Mouse (Mus musculus): ENCODE results near the gene Gm20388. TPM values are rescaled to one million over a fixed set of nuclear protein-coding genes. Genes with fewer than 3 reads are reported as not detected.

Gene Gm20388
- polyA plus RNA-seq, 1 experiment, result 18.7 TPM

DNA sequence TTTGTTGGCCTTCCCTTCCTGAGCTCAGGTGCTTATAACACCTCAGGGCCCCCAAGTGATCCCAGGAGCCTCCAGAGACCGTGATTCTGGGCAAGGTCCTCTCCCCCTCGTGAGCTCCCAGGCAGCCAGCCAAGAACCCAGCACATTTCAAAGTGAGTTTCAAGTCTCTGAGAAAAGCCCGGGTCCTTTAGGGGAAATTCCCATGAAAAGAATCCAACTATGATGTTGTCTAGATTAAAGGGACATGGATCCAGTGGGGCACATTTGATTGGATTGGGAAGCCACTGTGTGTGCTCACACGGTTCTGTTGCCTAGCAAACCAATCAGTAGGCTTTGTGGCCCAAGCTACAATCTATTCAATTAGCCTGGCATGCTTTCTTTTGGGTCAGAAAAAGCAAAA lies 936.6 kb downstream of the Gm20388 start:
- TF ChIP-seq CTCF (IDR thresholded peaks at IDR 0.05; ENCODE audit: borderline replicate concordance, insufficient read depth, low read depth, low read length) (no peak), POLR2A (IDR thresholded peaks at IDR 0.05; ENCODE audit: borderline replicate concordance, insufficient read depth, low read length) (no peak)
- no peak for DNase-seq
- Histone ChIP-seq H3K4me1 (ENCODE audit: control insufficient read depth, insufficient read depth, low read length) (no peaks in the 10 kb centered on the region), H3K27me3 (ENCODE audit: control insufficient read depth, insufficient read depth, low read length) (no peaks in the 10 kb centered on the region), H3K4me3 (replicated peaks; ENCODE audit: insufficient read depth, low read depth, low read length) (no peak overlapping the region), H3K27ac (ENCODE audit: insufficient read depth, low read length) (no peak overlapping the region)
- 4% methylated on average over 4 of the region's 4 CpGs for WGBS

DNA sequence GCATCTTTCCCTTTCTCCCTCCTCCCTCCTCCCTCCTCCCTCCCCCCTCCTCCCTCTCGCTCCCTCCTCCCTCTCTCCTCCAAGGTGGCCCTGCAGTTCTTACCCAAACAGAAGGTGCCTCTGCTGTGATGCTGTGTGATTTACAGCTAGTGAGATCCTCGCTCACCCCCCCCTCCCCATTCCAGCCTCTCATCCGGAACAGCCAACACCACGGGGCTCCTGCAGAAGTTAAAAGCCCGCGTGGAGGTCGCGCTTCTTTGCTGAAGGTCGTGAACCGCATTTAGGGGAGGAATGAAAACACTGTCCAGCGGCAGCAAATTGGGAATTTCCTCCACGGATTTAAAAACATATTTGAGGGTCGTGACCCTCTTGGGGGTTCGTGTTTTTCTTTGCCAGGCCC lies 937.1 kb downstream of the Gm20388 start:
- 7% methylated on average over 13 of the region's 14 CpGs for WGBS
- H3K27ac ChIP-seq (ENCODE audit: insufficient read depth, low read length), result no peak overlapping the region
- H3K4me3 ChIP-seq (replicated peaks; ENCODE audit: insufficient read depth, low read depth, low read length), result no peak overlapping the region
- no peaks in the 10 kb centered on the region for H3K4me1 ChIP-seq (ENCODE audit: control insufficient read depth, insufficient read depth, low read length)
- TF ChIP-seq POLR2A (IDR thresholded peaks at IDR 0.05; ENCODE audit: borderline replicate concordance, insufficient read depth, low read length) (no peak), CTCF (IDR thresholded peaks at IDR 0.05; ENCODE audit: borderline replicate concordance, insufficient read depth, low read depth, low read length) (no peak)
- no peaks in the 10 kb centered on the region for H3K27me3 ChIP-seq (ENCODE audit: control insufficient read depth, insufficient read depth, low read length)
- DNase-seq, result no peak

DNA sequence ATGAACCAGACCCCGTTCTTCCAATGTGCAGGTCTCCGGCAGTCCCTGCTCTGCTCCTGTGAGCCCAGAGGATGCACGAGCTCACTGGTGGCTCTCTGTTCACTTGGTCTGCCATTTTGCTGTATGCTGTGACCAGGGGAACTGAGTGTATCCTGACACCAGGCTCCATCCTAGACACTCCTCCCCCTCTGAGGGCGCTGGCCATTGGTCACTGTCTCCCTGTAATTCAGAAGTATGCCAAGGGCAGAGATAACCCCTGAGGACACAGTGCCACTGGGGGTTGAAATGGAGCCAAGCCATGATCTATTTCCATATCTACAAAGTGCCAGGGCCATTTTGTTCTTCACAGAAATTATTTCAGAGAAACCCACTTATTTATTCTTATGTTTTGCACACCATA lies 937.8 kb downstream of the Gm20388 start:
- no peaks in the 10 kb centered on the region for H3K27me3 ChIP-seq (ENCODE audit: control insufficient read depth, insufficient read depth, low read length)
- 78% methylated on average over 4 of the region's 4 CpGs for WGBS
- no peaks in the 10 kb centered on the region for H3K4me1 ChIP-seq (ENCODE audit: control insufficient read depth, insufficient read depth, low read length)
- DNase-seq, result no peak
- H3K27ac ChIP-seq (ENCODE audit: insufficient read depth, low read length), result no peak overlapping the region
- TF ChIP-seq POLR2A (IDR thresholded peaks at IDR 0.05; ENCODE audit: borderline replicate concordance, insufficient read depth, low read length) (no peak), CTCF (IDR thresholded peaks at IDR 0.05; ENCODE audit: borderline replicate concordance, insufficient read depth, low read depth, low read length) (no peak)
- no peak overlapping the region for H3K4me3 ChIP-seq (replicated peaks; ENCODE audit: insufficient read depth, low read depth, low read length)

- DNase-seq, result no peak
- Histone ChIP-seq H3K27me3 (ENCODE audit: control insufficient read depth, insufficient read depth, low read length) (no peaks in the 10 kb centered on the region), H3K4me3 (replicated peaks; ENCODE audit: insufficient read depth, low read depth, low read length) (no peak overlapping the region), H3K27ac (ENCODE audit: insufficient read depth, low read length) (no peak overlapping the region), H3K4me1 (ENCODE audit: control insufficient read depth, insufficient read depth, low read length) (no peaks in the 10 kb centered on the region)
- WGBS, result 63% methylated on average over 12 of the region's 12 CpGs
- TF ChIP-seq CTCF (IDR thresholded peaks at IDR 0.05; ENCODE audit: borderline replicate concordance, insufficient read depth, low read depth, low read length) (no peak), POLR2A (IDR thresholded peaks at IDR 0.05; ENCODE audit: borderline replicate concordance, insufficient read depth, low read length) (no peak)
These were observed 940.8 kb downstream of the Gm20388 start for GRCm38 (mm10) chr8:120851411-120851810.

- TF ChIP-seq CTCF (IDR thresholded peaks at IDR 0.05; ENCODE audit: borderline replicate concordance, insufficient read depth, low read depth, low read length), result no peak
- TF ChIP-seq POLR2A (IDR thresholded peaks at IDR 0.05; ENCODE audit: borderline replicate concordance, insufficient read depth, low read length), result no peak
- WGBS, result 84% methylated on average over 14 of the region's 14 CpGs
- no peak for DNase-seq
- Histone ChIP-seq H3K27ac (ENCODE audit: insufficient read depth, low read length) (no peak overlapping the region), H3K4me1 (ENCODE audit: control insufficient read depth, insufficient read depth, low read length) (no peaks in the 10 kb centered on the region), H3K4me3 (replicated peaks; ENCODE audit: insufficient read depth, low read depth, low read length) (no peak overlapping the region), H3K27me3 (ENCODE audit: control insufficient read depth, insufficient read depth, low read length) (no peaks in the 10 kb centered on the region)
These were observed 949.2 kb downstream of the Gm20388 start for GRCm38 (mm10) chr8:120859881-120860280.

- Histone ChIP-seq H3K4me3 (replicated peaks; ENCODE audit: insufficient read depth, low read depth, low read length) (no peak overlapping the region), H3K27ac (ENCODE audit: insufficient read depth, low read length) (no peak overlapping the region), H3K27me3 (ENCODE audit: control insufficient read depth, insufficient read depth, low read length) (no peaks in the 10 kb centered on the region), H3K4me1 (ENCODE audit: control insufficient read depth, insufficient read depth, low read length) (no peaks in the 10 kb centered on the region)
- no peak for TF ChIP-seq POLR2A (IDR thresholded peaks at IDR 0.05; ENCODE audit: borderline replicate concordance, insufficient read depth, low read length)
- no peak for TF ChIP-seq CTCF (IDR thresholded peaks at IDR 0.05; ENCODE audit: borderline replicate concordance, insufficient read depth, low read depth, low read length)
- no peak for DNase-seq
- WGBS, result 62% methylated on average over 24 of the region's 24 CpGs
These were observed 949.9 kb downstream of the Gm20388 start for GRCm38 (mm10) chr8:120860423-120861126.

DNA sequence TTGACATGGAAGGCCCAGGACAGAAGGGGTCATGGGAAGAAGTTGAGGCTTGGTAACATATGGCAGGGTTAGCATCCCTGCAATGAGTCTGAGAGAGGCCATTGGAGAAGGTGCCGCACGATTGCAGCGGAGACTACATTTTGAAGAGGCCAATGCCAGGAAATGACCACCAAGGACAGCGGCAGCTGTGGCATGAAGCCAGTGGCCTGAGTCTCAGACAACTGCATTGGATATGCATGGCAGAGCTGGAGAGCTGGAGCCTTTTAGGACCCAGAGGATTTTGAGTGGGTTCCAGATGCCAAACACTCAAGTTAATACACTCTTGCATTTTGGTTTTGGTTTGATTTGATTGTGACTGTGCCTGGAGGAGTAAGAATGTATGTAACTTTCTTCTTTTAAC lies 953.0 kb downstream of the Gm20388 start:
- H3K27me3 ChIP-seq (ENCODE audit: control insufficient read depth, insufficient read depth, low read length), result no peaks in the 10 kb centered on the region
- no peaks in the 10 kb centered on the region for H3K4me1 ChIP-seq (ENCODE audit: control insufficient read depth, insufficient read depth, low read length)
- no peak overlapping the region for H3K4me3 ChIP-seq (replicated peaks; ENCODE audit: insufficient read depth, low read depth, low read length)
- WGBS, result 58% methylated on average over 4 of the region's 4 CpGs
- no peak overlapping the region for H3K27ac ChIP-seq (ENCODE audit: insufficient read depth, low read length)
- no peak for DNase-seq
- TF ChIP-seq POLR2A (IDR thresholded peaks at IDR 0.05; ENCODE audit: borderline replicate concordance, insufficient read depth, low read length) (no peak), CTCF (IDR thresholded peaks at IDR 0.05; ENCODE audit: borderline replicate concordance, insufficient read depth, low read depth, low read length) (no peak)

- Histone ChIP-seq H3K4me3 (replicated peaks; ENCODE audit: insufficient read depth, low read depth, low read length) (no peak overlapping the region), H3K4me1 (ENCODE audit: control insufficient read depth, insufficient read depth, low read length) (no peaks in the 10 kb centered on the region), H3K27me3 (ENCODE audit: control insufficient read depth, insufficient read depth, low read length) (no peaks in the 10 kb centered on the region; the same call in 1 of the 2 replicates), H3K27ac (ENCODE audit: insufficient read depth, low read length) (no peak overlapping the region)
- WGBS, result 72% methylated on average over 6 of the region's 6 CpGs
- TF ChIP-seq POLR2A (IDR thresholded peaks at IDR 0.05; ENCODE audit: borderline replicate concordance, insufficient read depth, low read length), result no peak
- TF ChIP-seq CTCF (IDR thresholded peaks at IDR 0.05; ENCODE audit: borderline replicate concordance, insufficient read depth, low read depth, low read length), result no peak
- no peak for DNase-seq
These were observed 956.7 kb downstream of the Gm20388 start for GRCm38 (mm10) chr8:120867386-120867785.
